Mouse (Mus musculus): ENCODE measurements around the gene Lrrc4c.

Lrrc4c gene

GRCm38 (mm10) chr2:97478175-97478924 is 1160.4 kb downstream of the Lrrc4c start:
- no peak for DNase-seq (ENCODE audit: low spot score)

DNA sequence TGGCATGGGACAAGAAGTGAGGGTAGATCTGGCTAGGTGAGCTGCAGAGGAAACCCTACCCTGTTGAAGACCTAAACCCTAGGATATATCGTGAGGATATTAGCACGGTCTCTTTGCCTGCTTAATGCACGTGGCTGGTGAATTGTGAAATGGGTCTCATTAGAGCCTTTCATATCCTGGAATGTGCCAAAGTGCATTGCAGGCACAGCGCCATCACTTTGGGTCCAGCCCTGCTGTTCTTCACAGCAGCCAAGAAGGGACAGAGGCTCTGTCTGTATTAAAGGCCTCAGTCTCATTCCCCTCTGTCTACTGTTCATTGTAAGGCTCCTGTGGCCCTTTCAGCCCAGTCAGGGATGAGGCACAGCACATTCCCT is 1160.9 kb downstream of the Lrrc4c start:
- DNase-seq (ENCODE audit: low spot score), result no peak

DNA sequence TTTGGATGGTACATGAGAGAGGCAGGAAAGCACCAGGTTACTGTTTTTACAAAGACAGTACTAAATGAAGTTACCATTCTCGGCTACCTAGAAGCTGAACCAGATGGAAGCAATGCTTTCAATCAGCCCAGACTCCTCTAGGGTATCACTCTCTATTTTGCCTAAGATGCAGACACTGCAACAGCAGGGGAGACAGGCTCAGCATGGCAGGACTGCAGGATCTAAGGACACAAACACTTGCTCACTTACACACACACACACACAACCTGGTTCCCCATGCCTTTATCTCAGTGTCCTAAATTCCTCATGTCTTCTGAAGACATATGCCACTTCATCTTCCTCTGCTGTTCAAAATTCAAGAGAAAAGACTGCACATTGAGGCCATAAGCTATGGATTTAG is 1167.0 kb downstream of the Lrrc4c start:
- no peak for DNase-seq (ENCODE audit: low spot score)

- DNase-seq (ENCODE audit: low spot score), result no peak
These were observed 1167.6 kb downstream of the Lrrc4c start for GRCm38 (mm10) chr2:97485609-97486008.

DNA sequence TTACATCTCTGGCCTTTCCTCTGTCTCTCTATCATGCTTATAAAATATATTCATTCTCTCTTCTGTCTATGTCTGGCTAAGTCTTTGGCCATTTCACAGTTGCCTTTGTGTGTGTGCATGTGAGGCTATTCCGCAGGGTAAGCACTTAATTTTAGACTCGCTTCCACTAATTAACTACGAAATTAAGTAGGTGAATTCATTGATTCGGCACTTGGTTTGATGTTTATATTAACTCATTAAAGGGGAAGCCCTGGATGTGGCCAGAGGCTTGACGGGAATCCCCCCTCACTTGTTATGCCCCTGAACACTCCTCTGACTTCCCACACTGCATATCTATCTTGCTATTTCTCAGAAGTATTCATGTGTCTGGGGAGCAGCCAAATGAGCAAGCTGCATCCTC is 1169.6 kb downstream of the Lrrc4c start:
- DNase-seq (ENCODE audit: low spot score), result no peak

DNA sequence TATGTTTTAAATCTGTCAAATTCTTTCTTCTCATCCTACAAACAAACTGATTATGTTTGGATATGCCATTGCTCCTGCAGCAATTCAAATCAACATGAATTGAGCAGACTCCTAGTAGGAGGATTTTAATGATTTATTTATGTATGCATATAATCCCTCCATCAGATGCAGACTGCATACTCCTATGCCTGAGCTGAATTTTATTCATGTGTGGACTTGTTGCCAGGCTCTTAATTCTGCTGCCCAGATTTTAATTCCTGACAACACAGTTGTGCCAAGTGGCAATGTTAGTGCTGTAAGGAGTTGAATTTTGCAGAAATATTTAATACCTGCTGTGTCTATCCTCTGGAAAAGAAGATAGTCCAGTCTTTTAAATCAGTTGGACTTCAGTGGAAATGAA is 1179.1 kb downstream of the Lrrc4c start:
- no peak for DNase-seq (ENCODE audit: low spot score)

DNA sequence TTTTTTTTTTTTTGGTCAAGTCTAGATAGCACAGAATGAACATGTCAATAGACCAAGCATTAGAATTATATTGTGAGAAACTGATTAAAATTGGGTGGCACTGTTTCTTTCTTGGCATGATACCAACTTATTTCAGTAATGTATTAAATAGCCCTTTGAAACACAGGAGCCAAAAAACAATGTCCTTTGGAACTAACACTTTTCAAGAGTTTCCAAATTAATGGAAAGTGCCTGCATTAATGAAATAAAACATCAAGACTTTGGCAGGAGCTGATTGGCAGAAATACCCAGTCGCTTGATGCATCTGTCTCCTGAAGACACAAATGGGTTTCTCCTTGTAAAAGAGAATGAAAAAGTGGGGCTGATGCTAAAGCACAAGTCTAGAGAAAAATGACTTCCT is 1184.5 kb downstream of the Lrrc4c start:
- no peak for DNase-seq (ENCODE audit: low spot score)

DNA sequence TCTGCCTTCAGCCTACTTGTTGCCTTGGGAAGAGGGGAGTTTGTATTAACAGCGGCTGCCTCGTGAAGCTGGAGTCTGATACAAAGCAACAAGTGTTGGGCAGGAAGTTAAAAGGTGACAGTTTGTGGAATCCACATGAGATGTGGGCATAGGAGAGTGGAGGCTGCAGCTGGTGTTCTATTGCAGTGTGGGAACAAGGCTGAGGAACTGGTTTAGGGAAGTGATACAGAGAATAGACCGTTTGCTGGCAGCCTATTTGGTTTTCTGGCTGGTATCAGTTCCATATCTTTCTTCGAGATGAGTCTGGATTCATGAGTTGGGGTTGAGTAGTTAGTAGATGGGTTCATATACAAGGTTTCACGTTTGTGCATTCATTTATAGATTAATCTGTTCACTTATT is 1186.9 kb downstream of the Lrrc4c start:
- DNase-seq (ENCODE audit: low spot score), result no peak

GRCm38 (mm10) chr2:97524256-97524922 is 1206.4 kb downstream of the Lrrc4c start:
- DNase-seq (ENCODE audit: low spot score), result no peak

GRCm38 (mm10) chr2:97525107-97525506 is 1207.1 kb downstream of the Lrrc4c start:
- no peak for DNase-seq (ENCODE audit: low spot score)

DNA sequence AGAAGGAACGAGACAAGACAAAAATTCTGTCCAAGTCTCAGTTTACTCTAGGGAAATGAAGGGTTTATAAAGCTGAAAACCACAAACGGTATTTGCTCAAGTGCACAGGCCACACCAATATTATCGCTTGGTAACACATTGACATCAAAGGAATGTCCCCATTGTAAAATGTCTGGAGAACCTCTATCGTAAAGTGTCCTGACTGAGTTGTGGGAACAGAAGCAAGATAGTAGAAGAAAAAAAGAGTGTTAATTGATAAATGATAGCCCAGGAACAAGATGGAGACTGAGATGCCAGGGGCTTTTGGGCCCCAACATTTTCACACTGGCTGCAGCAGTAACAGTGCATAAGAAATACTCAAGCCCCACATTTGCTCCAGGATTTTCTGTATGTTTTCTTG is 1212.7 kb downstream of the Lrrc4c start:
- DNase-seq (ENCODE audit: low spot score), result no peak

- DNase-seq (ENCODE audit: low spot score), result no peak
These were observed 1226.0 kb downstream of the Lrrc4c start for GRCm38 (mm10) chr2:97543691-97544672.

DNA sequence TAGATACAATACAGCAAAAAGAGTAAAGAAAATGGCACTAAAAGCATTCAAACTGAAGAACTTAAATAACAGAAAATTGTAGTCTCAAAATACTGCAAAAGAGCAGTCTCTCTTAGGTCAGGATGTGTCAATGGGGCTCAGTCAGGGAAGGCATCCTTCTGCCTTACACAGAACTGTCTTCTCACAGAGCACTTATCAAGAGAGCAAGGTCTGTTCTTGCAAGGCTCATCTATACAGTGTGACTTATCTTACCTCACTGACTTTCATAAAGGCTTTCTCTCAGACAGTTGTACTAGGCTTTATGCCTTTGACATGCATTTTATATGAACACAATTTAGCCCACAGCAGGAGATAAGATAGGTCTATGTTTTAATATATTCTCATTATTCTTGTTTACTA is 1226.7 kb downstream of the Lrrc4c start:
- no peak for DNase-seq (ENCODE audit: low spot score)

DNA sequence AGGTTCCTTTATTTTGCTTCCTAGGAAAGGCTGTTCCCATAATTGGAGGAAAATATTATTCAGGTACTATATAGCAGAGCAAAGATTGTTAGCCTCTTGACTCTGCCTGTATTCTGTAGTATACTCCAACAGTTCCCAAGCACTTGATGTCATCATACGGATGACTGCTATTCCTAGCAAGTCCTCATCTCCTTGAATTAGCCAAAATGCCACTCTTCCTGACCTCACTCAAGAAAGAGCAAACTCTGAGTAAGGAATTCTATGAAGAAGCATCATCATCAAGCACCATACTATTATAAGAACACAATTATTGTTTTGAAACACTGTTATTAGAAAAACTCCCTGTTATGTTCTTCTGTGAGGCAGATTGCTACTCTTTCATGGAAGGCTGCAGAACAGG is 1228.0 kb downstream of the Lrrc4c start:
- no peak for DNase-seq (ENCODE audit: low spot score)

DNA sequence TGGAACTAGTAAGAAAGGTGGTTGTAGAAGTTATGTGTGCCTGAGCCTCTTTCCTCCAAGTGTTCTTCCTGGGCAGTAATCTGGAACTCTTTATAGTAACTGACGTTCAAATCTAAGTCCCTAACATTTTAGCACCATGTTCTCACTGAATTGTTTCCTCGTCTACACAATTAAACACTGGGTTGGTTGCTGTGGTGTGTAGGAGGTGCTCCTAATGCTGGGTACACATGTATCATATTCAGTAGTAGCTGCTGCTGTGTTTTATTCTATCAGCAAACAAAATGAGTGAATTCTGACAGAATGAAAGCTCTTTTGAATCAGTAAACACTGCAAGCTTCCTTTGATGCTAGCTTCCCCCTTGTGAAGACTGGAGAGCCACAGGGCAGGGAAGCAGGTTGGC is 1246.5 kb downstream of the Lrrc4c start:
- no peak for DNase-seq (ENCODE audit: low spot score)

GRCm38 (mm10) chr2:97568954-97569353 is 1251.0 kb downstream of the Lrrc4c start:
- DNase-seq (ENCODE audit: low spot score), result no peak

GRCm38 (mm10) chr2:97574921-97575320 is 1257.0 kb downstream of the Lrrc4c start:
- DNase-seq (ENCODE audit: low spot score), result no peak

GRCm38 (mm10) chr2:97581132-97581531 is 1263.2 kb downstream of the Lrrc4c start:
- no peak for DNase-seq (ENCODE audit: low spot score)

DNA sequence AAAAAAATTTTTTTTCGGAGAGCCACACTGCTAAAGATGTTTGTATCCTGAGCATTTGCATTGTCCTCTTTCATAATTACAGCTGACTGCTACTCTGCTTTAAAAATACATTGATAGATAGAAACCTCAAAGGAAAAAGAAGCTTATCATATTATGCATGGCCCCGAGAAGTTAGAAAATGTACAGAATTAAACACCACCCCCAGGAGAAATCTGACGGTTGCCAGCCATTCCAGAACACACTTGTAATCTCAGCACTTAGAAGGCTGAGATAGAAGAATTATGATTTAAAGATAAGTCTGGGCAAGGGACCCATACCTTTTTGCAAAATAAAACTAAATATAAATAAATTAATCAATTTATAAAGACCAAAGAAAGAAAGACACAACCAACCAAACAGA is 1268.4 kb downstream of the Lrrc4c start:
- DNase-seq (ENCODE audit: low spot score), result no peak

GRCm38 (mm10) chr2:97590563-97590962 is 1272.6 kb downstream of the Lrrc4c start:
- no peak for DNase-seq (ENCODE audit: low spot score)

DNA sequence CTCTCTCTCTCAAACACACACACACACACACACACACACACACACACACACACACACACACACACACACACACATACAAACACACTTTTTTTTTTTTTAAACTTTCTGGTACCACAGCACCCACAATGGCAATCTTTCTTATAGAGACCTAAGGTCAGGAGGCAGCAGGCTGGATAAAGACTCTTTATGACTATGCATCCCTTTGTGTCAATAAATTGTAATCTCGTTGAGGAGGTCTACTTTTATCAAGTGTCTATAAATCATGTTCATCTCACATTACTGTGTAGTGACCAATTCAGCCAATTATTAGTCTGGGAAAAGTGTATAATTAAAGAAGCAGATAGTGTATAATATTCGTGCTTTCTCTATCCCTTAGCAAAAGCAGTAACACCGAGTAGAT is 1286.2 kb downstream of the Lrrc4c start:
- no peak for DNase-seq (ENCODE audit: low spot score)

DNA sequence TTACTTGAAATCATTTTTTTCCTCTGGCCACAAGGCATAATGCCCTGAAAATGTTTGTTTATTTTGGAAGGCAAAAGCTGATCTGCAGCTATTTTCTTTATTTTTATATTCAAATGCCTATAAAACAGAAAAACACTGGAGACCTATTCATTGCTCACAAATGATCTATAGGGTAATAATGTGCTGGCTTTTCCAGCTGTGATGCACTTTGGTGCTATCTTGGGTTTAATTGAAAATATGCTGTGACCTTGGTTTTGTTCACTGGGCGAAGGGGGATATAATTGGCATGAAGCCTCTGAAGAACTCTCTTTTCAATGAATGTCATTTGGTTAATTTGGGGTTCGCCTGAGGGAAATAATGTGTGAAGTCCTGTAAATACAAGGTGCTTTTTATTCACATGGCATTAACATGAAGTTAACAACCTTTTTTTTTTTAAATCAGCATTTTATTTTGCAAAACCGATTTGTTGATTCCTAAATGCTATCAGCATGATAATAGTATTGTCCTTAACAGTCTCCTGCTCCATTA is 1286.8 kb downstream of the Lrrc4c start:
- no peak for DNase-seq (ENCODE audit: low spot score)
